Mouse (Mus musculus) cerebellum, postnatal 25 days (tissue): ENCODE data around the gene Myrfl.
A peak's percentile ranks its signal among the peaks of the same experiment; 100 is the strongest.

Experiments used
- DNase-seq, 2 experiments: peaks; one replicate each; pipeline ENCODE4 v3.0.0; 2021; ENCODE audit warnings: mixed read lengths in 2 of 2

Gene Myrfl

GRCm38 (mm10) chr10:116750895-116751294 lies 145.8 kb downstream of the Myrfl start:
- DNase-seq = no peak

- no peak for DNase-seq
These were observed 146.7 kb downstream of the Myrfl start for GRCm38 (mm10) chr10:116750062-116750461.

- no peak for DNase-seq
These were observed 148.0 kb downstream of the Myrfl start for GRCm38 (mm10) chr10:116748681-116749080.

GRCm38 (mm10) chr10:116746281-116747011 lies 150.3 kb downstream of the Myrfl start:
- DNase-seq = no peak

- DNase-seq = no peak
These were observed 154.0 kb downstream of the Myrfl start for GRCm38 (mm10) chr10:116742696-116743095.

GRCm38 (mm10) chr10:116742189-116742588 lies 154.5 kb downstream of the Myrfl start:
- DNase-seq = no peak

GRCm38 (mm10) chr10:116741343-116741742 lies 155.4 kb downstream of the Myrfl start:
- no peak for DNase-seq

GRCm38 (mm10) chr10:116740073-116740472 lies 156.6 kb downstream of the Myrfl start:
- no peak for DNase-seq

- no peak for DNase-seq
These were observed 158.2 kb downstream of the Myrfl start for GRCm38 (mm10) chr10:116738533-116738932.

GRCm38 (mm10) chr10:116735607-116736006 lies 161.1 kb downstream of the Myrfl start:
- DNase-seq = peak; percentile 83 to 90

GRCm38 (mm10) chr10:116733651-116734050 lies 163.1 kb downstream of the Myrfl start:
- DNase-seq = no peak

GRCm38 (mm10) chr10:116730033-116730652 lies 166.6 kb downstream of the Myrfl start:
- no peak for DNase-seq

- DNase-seq = no peak
These were observed 167.9 kb downstream of the Myrfl start for GRCm38 (mm10) chr10:116728860-116729259.

GRCm38 (mm10) chr10:116727702-116728298 lies 168.9 kb downstream of the Myrfl start:
- DNase-seq = no peak
